Mouse (Mus musculus) adrenal gland, postnatal 25 days (tissue): ENCODE results near the gene Prom2. TPM values are rescaled to one million over a fixed set of nuclear protein-coding genes. Genes with fewer than 3 reads are reported as not detected.

Experiments
- DNase-seq: peaks from one replicate; pipeline ENCODE4 v3.0.0; 2021; ENCODE audit warnings: mixed read lengths
- total RNA-seq: library from RNA; stranded (reverse); gene quantifications from 2 replicates; pipeline ENCODE4 v1.2.3, GENCODE M21; 2021

Prom2 gene
- total RNA-seq, 1 experiment from 2014 or later, result 0.18 TPM

GRCm38 (mm10) chr2:127523950-127524729, 17.1 kb downstream of the Prom2 start:
- DNase-seq, result no peak

GRCm38 (mm10) chr2:127522006-127522441, 19.2 kb downstream of the Prom2 start, which contains the start of gene Kcnip3:
Gene Kcnip3, minus strand, starts transcription at chr2:127522094.
- DNase-seq, result no peak

- peak; percentile 18 for DNase-seq
Observed at GRCm38 (mm10) chr2:127521172-127522005, 19.9 kb downstream of the Prom2 start.

- no peak for DNase-seq
Observed at GRCm38 (mm10) chr2:127520123-127520522, 21.1 kb downstream of the Prom2 start.

GRCm38 (mm10) chr2:127519308-127519707, 22.0 kb downstream of the Prom2 start:
- DNase-seq, result no peak

- no peak for DNase-seq
Observed at GRCm38 (mm10) chr2:127518831-127519230, 22.4 kb downstream of the Prom2 start.

- DNase-seq, result no peak
Observed at GRCm38 (mm10) chr2:127518273-127518672, 23.0 kb downstream of the Prom2 start.

- no peak for DNase-seq
Observed at GRCm38 (mm10) chr2:127517081-127517480, 24.2 kb downstream of the Prom2 start.

- DNase-seq, result no peak
Observed at GRCm38 (mm10) chr2:127514380-127515124, 26.7 kb downstream of the Prom2 start.

- DNase-seq, result no peak
Observed at GRCm38 (mm10) chr2:127513244-127513643, 28.0 kb downstream of the Prom2 start.

- DNase-seq, result no peak
Observed at GRCm38 (mm10) chr2:127511426-127511825, 29.8 kb downstream of the Prom2 start.

GRCm38 (mm10) chr2:127507967-127508660, 33.2 kb downstream of the Prom2 start:
- DNase-seq, result peak; percentile 60

GRCm38 (mm10) chr2:127507077-127507774, 34.0 kb downstream of the Prom2 start:
- DNase-seq, result peak; percentile 81

- DNase-seq, result no peak
Observed at GRCm38 (mm10) chr2:127506131-127506632, 35.1 kb downstream of the Prom2 start.

- DNase-seq, result no peak
Observed at GRCm38 (mm10) chr2:127505196-127505595, 36.1 kb downstream of the Prom2 start.

GRCm38 (mm10) chr2:127503751-127504549, 37.3 kb downstream of the Prom2 start:
- no peak for DNase-seq

GRCm38 (mm10) chr2:127501061-127501460, 40.2 kb downstream of the Prom2 start:
- DNase-seq, result peak; percentile 49

- DNase-seq, result no peak
Observed at GRCm38 (mm10) chr2:127498750-127499149, 42.5 kb downstream of the Prom2 start.

GRCm38 (mm10) chr2:127496321-127496720, 44.9 kb downstream of the Prom2 start:
- DNase-seq, result no peak
